Mouse (Mus musculus): Measurements from ENCODE around the gene Sgcd. TPM values are rescaled to one million over a fixed set of nuclear protein-coding genes. Genes with fewer than 3 reads are reported as not detected.
A peak's percentile ranks its signal among the peaks of the same experiment; 100 is the strongest.
"Not testable (repeated sequence)": the region's sequence is repeated elsewhere in the genome, so short reads cannot be mapped to it uniquely, and the experiment has no call there.

The Sgcd gene
- total RNA-seq, 2 experiments from 2014 or later: 15.3 to 17.9 TPM

DNA sequence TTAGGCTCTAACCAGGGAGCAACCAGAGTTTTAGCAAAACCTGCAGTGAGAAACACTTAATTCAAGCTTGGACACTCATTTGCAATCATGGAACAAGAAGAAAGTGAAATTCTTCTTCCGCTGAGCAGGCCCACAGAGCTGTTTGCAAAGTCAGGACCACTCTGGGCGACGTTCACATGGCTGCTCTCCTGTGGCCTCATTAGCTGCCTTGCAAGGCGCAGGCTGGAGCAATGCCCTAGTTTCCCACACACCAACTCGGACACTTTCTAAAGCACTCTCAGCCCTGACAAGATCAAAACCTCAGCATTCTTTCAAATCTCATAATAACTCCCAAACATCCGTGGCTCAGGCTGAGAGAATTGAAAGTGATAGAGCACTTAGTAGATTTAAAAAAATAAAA lies 480.7 kb downstream of the Sgcd start:
- intact Hi-C loops (cut with DNase I): no loop called here
- DNase-seq (ENCODE audit: extremely low spot score in 1 of 2, low spot score in 2 of 2): peak; percentile 5 to 15

- intact Hi-C loops (cut with DNase I); DNase-seq (ENCODE audit: extremely low spot score in 1 of 2, low spot score in 2 of 2): not testable (repeated sequence)
Observed at GRCm38 (mm10) chr11:47503236-47503635, 485.5 kb downstream of the Sgcd start.

DNA sequence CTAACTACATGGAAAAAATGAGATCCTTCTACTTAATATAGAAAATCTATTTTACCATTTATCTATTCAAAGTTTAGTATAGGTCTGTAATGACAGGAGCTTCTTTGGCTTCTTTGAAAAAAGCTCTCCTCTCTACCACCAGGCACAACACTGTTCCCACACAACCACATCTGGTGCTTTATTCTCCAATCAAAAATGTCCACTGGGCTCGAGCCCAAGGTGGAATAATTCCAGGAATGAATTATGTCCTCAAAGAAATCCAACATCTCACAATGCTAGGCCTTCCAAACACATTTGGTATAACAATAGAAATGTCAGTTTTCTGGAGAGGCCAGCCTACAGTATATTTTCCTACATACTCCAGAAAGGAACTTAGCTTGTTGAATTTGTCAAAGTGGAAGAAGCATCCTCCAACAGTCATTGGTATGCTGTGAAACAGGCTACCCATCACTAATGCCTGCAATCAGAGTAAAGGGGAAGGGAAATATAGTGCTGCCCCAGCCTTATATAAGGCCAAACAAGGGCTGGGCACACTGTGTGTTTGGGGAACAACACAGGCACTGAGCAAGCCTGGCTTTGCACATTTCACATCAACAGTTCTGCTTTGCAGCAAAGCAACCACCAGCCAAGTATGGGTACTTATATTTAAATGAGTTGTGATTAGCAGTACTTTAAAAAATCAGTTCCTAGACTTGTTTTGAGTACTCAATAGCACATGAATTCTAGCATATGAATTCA lies 515.1 kb downstream of the Sgcd start:
- peak; percentile 4 to 15 for DNase-seq (ENCODE audit: extremely low spot score in 1 of 2, low spot score in 2 of 2)
- intact Hi-C loops (cut with DNase I): no loop called here

DNA sequence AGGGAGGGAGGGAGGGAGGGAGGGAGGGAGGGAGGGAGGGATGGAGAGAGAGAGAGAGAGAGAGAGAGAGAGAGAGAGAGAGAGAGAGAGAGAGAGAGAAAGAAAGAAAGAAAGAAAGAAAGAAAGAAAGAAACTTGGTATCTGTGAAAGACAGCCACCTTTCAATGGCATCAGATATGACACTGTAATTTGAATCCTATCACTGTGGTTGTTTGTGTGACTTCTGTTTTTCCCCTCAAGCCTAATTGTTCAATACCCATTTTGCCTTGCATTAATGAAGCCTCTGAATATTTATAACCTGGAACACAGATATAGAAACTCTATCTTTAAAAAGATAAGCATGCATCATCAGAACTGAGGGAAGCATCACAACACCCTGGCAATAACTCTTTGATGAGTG lies 528.1 kb downstream of the Sgcd start:
- DNase-seq (ENCODE audit: extremely low spot score in 1 of 2, low spot score in 2 of 2); intact Hi-C loops (cut with DNase I): not testable (repeated sequence)

GRCm38 (mm10) chr11:47460149-47460548 lies 528.6 kb downstream of the Sgcd start:
- DNase-seq (ENCODE audit: extremely low spot score in 1 of 2, low spot score in 2 of 2): no peak
- intact Hi-C loops (cut with DNase I): no loop called here

GRCm38 (mm10) chr11:47459214-47459613 lies 529.6 kb downstream of the Sgcd start:
- intact Hi-C loops (cut with DNase I): no loop called here
- DNase-seq (ENCODE audit: extremely low spot score in 1 of 2, low spot score in 2 of 2): no peak

GRCm38 (mm10) chr11:47447790-47448189 lies 541.0 kb downstream of the Sgcd start:
- DNase-seq (ENCODE audit: extremely low spot score in 1 of 2, low spot score in 2 of 2): no peak
- intact Hi-C loops (cut with DNase I): no loop called here

- intact Hi-C loops (cut with DNase I): no loop called here
- DNase-seq (ENCODE audit: extremely low spot score in 1 of 2, low spot score in 2 of 2): no peak
Observed at GRCm38 (mm10) chr11:47446337-47446736, 542.4 kb downstream of the Sgcd start.

DNA sequence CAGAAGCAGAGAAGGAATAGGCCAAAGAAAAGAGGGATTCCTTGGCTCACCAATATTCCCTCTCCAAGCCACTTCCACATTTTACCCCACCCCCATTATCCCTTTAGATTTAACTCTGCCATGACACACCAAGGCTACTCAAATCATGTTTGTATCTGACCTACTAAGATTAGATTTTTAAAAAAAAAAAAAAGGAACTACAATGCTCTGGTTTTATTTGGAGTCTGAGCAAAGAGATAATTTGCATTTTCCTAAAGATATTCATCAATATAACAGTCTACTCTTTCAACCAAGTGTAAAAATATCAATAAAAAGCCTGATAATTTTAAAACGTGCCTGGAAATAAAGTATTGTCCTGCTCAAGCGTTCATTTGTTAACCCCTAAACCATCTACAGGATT lies 543.1 kb downstream of the Sgcd start:
- DNase-seq (ENCODE audit: extremely low spot score in 1 of 2, low spot score in 2 of 2): no peak
- intact Hi-C loops (cut with DNase I): no loop called here

DNA sequence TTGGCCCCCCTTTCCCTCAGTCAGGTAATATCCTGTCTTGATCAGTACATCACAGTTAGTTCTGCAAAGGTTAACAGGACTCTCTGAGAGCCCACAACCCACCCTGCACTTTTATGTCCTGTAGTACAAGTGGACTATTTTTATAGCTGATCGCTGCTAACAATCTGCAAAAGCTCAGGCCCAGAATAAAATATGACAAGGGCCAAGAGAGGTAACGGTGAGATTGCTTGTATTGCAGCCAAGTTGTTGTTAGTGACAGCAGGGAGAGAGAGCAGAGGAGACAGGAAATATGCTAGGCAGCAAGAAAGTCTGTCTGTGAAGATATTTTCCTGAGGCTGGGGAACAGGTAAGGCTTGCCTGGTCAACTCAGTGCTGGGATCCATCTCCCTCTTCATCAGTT lies 546.5 kb downstream of the Sgcd start:
- intact Hi-C loops (cut with DNase I): no loop called here
- no peak for DNase-seq (ENCODE audit: extremely low spot score in 1 of 2, low spot score in 2 of 2)

DNA sequence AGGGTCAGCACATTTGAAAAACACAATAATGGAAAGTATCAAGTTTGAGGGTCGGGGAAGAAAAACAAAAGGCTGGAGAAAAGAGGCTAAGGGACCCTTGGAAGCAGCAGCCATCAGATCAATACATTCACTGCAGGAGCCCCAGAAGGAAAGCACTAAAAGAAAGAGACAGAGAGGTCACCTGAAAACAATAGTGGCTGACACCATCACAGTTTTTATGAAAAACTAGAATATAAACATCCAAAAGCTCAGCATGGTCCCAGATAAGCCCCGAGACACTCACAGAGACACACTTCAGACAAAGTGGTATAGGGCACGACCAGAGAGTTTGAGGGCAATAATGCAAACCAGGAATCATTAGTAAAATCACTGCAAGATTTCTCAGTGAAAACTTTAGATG lies 589.2 kb downstream of the Sgcd start:
- DNase-seq (ENCODE audit: extremely low spot score in 1 of 2, low spot score in 2 of 2): no peak
- intact Hi-C loops (cut with DNase I): no loop called here

GRCm38 (mm10) chr11:47390798-47391197 lies 598.0 kb downstream of the Sgcd start:
- intact Hi-C loops (cut with DNase I); DNase-seq (ENCODE audit: extremely low spot score in 1 of 2, low spot score in 2 of 2): not testable (repeated sequence)

GRCm38 (mm10) chr11:47389327-47389726 lies 599.4 kb downstream of the Sgcd start:
- intact Hi-C loops (cut with DNase I): no loop called here
- DNase-seq (ENCODE audit: extremely low spot score in 1 of 2, low spot score in 2 of 2): no peak

DNA sequence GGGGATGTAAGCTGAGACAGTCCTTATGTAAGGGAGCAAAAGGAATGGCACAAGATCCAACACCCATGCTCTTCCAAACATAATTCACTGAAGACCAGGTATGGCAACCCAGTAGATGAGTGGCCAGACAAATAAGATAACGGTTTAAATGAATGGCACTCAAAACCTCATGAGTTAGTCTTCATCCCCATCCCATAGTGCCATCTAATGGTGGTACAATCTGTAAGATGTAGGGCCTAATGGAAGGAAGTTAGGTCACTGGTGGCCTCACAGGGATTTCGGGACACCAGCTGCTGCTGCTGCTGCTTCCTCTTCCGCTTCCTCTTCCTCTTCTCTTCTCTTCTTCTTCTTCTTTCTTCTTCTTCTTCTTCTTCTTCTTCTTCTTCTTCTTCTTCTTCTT lies 601.0 kb downstream of the Sgcd start:
- intact Hi-C loops (cut with DNase I): no loop called here
- DNase-seq (ENCODE audit: extremely low spot score in 1 of 2, low spot score in 2 of 2): no peak

DNA sequence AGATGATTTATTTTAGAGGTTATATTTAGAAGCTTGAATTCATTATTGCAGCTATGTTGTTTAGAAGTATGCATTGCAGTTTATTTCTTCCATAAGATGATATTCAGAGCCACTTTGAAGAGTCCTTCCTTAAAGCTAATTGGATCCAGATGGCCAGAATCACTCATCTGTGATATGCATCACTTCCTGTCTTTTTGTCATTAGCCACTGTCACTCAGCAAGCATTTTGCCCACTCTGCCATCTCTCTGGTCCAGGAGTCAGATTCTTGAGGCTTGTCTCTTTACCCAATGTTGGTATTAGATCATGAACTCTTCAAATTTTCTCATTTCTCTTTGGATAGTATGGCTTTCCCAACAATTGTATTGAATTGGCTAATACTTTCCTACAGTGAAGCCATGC lies 602.6 kb downstream of the Sgcd start:
- no peak for DNase-seq (ENCODE audit: extremely low spot score in 1 of 2, low spot score in 2 of 2)
- intact Hi-C loops (cut with DNase I): no loop called here

DNA sequence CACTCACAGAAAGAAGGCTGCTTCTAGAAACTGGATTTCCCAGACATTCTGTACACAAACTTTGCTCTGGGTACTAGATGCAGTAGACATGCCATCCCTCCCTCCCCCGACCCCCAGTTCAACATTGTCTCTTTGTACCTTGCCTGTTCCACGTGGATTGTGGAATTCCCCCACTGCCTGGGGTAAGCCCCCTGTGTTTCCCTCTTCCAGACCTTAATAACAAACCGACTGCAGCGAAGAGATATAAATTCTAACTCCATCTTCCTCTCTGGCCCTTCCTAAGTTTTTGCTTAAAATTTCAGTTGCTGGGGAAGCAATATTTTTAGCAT lies 609.2 kb downstream of the Sgcd start:
- intact Hi-C loops (cut with DNase I): no loop called here
- no peak for DNase-seq (ENCODE audit: extremely low spot score in 1 of 2, low spot score in 2 of 2)

- peak; percentile 7 to 45 for DNase-seq (ENCODE audit: extremely low spot score in 1 of 2, low spot score in 2 of 2)
- intact Hi-C loops (cut with DNase I): no loop called here
Observed at GRCm38 (mm10) chr11:47378843-47379629, 609.7 kb downstream of the Sgcd start.

DNA sequence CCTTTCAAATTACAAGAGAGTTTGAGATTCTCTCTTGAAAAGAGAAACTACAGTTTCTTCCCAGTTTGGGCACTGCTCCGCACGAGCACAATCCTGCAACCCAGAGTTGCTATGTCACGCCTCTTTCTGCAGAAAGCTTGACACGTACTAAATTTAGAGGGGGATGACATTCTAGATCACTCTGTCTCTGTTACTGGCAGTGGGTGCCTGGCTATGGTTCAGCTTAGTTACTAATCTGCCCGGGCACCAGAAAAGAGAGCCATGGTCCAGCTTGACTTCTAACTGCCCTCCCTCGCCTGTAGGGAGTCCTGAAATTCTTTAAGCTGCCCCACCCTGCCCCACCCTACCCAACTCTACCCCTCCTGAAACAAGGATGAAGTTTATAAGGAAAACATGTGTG lies 611.3 kb downstream of the Sgcd start:
- no peak for DNase-seq (ENCODE audit: extremely low spot score in 1 of 2, low spot score in 2 of 2)
- intact Hi-C loops (cut with DNase I): no loop called here

DNA sequence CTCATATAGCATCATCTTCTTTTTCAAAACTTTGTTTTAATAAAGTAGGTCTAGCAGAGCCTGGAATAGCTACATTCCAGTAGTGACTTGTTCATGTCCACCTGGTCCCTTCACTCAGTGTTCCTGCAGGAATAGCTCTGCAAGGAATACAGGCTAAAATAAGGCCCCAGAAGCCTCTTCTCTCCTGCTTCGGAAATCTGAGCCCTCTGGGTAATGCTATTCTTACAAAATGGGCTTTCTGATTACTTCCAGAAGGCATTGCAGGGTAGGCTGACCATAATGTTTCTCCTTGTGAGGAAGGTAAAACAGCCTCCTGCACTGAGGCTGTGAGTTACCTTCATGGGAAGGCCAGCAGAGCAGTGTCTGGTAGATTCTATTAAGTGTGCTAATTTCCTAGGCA lies 611.9 kb downstream of the Sgcd start:
- intact Hi-C loops (cut with DNase I): no loop called here

GRCm38 (mm10) chr11:47371616-47372015 lies 617.2 kb downstream of the Sgcd start:
- intact Hi-C loops (cut with DNase I): no loop called here
- DNase-seq (ENCODE audit: extremely low spot score in 1 of 2, low spot score in 2 of 2): no peak

More for the DNA sequence above, 611.9 kb downstream of the Sgcd start:
- DNase-seq (ENCODE audit: extremely low spot score in 1 of 2, low spot score in 2 of 2): no peak
